Mouse (Mus musculus) urinary bladder, postnatal 36 days (tissue): Measurements from ENCODE around the gene Degs2.
"Not testable (repeated sequence)": the region's sequence is repeated elsewhere in the genome, so short reads cannot be mapped to it uniquely, and the experiment has no call there.

Source experiments
- DNase-seq, 2 experiments: peaks; one replicate each; pipeline ENCODE4 v3.0.0; 2022; ENCODE audit warnings: low spot score in 2 of 2, mixed read lengths in 1 of 2

Degs2 gene

DNA sequence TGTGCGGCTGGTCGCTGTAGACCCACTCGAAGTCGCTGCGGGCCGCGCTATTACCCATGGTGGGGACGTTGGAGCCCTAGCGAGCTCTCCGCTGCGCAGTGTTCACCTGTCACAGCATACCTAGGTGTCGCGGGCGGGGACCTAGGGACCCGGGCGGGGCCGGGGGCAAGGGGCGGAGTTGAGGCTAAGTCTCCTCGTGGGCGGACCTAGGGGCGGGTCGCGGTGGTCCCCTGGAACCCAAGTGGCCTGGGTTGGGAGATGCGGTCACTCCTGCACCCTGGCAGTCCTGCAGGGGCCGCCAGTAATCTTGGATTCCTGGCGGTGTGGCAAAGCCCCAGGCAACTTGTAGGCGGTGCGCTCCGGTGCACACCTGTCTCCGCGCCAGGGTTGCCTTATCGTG, at the start of gene Degs2:
TSS of gene Degs2 (minus strand) at position 131 of the 400 bp plus-strand sequence.
- DNase-seq = peak; percentile 70 to 74

DNA sequence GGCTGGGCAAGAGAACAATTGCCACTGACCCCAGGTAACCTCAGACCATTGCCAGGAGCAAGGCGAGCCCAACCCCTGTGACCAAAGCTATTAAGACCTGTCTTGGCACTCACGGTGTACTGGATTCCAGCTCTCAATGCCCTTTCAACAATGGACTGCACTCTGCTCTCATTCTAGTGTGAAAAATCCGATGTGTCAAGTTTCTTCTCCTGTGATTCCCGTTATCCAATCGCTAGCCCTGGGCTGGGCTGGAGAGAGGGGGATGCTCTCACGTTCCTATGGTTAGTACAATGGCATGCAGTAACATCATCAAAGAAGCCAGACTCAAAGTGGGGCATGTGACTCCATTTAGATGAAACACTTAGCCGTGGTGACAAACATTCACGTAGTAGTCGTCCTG, 49.7 kb upstream of the Degs2 start:
- DNase-seq = no peak

DNA sequence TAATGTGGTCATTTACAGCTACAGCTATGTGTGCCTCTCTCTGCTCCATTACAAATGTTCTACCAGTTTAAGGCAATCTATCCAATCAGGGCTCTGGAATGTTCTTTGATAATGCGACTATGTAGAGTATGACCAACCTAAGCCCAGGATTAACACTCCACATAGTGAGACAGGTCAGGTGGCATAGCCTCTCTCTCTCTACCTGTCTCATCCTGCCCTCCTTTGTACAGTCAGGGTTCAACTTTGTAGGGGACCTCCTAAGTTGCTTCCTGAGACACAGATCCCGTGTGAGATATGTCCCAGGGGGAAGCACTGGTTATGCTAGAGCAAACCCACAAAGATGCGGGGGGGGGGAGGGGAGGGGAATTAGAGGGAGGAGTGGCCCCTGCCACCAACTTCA, 48.1 kb upstream of the Degs2 start:
- no peak for DNase-seq

DNA sequence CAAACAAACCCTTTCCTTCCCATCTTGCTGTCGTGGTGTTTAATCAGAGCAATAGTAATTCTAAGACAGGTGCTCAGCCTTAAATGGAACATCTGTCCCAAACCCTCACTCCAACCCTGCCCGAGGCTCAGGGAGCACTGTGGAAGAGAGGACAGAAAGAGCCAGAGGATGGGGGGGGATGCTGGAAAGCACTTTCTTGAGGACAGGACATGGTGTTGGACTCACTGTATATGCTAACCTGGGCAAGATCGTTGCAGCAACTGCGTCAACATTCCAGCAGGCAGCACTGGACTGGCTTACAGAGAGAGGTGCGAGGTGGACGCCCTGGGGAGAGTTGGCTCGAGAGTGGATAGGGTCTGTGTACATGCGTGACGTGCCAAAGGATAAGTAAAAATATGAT, 47.3 kb upstream of the Degs2 start:
- DNase-seq = no peak

DNA sequence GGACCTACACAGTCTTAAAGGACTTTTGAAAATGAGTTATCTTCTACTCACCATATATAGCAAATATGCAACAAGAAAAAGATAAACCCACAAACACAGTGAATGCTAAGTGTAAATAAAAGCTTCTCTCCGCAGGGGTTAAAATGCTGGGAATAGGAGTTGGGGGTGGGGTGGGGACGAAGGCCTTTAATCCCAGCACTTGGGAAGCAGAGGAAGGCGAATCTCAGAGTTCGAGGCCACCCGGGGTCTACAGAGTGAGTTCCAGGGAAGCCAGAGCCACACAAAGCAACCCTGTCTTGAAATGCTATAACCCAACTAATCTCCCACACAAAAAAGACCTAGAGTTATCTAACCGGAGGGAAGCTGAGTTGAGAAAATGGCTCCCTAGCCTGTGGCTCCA, 46.9 kb upstream of the Degs2 start:
- no peak for DNase-seq

DNA sequence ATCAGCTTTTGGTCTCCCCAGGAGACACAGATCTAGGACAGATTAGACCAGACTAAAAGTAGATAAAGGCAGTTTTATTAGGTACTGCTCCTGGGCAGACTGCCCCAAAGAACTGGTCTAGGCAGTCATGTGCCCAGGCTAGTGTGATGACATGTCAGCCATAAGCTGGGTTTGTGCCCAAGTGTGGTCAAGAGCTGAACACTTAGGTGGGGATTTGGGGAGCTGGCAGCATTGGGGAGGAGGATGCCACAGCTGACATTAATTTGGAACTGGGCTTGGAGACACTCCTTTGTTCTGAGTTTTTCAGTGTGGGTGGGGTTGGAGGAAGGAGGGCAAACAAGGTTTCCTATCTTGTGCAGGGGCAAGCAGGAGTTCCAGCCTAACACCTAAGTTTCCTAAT, 43.9 kb upstream of the Degs2 start:
- DNase-seq = peak in 1 of 2 experiments; percentile 42

DNA sequence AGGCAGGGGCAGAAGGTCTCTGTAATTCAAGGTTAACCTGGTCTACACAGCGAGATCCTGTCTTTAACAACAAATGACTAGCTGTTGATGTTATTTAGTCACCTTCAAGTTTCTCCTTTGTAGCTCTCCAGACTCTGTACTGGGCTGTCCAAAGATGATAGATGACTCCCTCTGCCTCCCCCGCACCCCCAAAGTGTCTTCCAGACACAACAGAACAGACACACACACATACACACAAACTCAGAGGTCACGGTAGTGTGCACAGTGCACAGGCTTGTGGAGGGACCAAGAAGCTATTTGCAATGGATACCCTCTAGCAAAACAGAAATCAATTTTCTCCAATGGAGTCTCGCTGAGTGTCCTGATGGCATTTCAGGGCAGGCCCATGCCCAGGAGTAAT, 40.1 kb upstream of the Degs2 start:
- DNase-seq = no peak

DNA sequence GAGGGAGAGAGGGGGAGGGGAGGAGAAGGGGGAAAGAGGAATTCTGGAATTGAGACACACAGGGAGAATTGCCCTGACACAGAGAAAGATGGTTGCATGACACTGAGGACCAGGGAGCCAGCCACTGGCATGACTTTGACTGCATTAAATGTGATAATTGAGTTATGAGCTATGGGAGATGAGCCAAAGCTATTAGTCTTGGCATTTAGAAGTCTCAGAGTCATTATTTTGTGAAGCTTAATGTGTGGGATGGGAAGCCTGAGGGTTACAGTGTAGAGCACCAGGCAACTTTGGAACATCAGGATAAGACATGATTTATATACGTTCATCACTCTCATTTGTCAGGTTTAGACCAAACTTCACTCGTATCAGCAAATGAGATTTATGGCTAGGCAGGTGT, 39.4 kb upstream of the Degs2 start:
- no peak for DNase-seq

DNA sequence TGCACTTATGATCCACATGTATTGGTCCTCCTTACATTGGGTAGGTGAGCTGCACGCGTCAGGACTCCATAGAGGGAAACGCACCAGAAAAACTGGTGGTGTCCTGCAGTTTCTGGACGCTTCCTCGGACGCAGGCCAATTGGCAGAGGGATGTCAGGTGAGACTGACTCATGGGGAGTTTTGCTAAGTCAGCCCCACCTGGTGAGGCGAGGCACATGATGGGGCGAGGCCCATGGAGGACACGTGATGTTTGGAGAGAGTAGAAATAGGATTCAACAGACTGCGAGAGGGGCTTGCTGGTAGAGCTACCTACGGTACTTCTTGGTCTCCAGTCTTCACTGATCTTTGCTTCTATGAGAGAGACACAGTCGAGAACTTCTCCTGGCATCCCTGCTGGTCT, 36.6 kb upstream of the Degs2 start:
- DNase-seq = no peak

DNA sequence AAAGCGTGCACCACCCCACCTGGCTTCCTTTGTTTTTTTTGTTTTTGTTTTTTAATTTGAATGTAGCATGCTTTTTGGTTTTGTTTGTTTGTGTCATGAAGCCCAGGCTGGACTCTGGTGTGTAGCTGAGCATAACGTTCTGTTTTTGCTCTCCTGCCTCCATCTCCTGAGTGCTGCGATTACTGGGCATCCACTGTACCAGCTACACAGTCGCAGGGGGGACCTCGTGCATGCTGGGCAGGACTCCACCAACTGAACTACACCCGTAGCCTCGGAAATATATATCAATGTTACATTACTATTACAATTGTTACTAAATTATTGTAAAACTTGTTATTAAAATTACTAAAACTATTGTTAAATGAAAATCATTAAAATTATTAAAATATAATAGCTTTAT, 35.7 kb upstream of the Degs2 start:
- DNase-seq = no peak

DNA sequence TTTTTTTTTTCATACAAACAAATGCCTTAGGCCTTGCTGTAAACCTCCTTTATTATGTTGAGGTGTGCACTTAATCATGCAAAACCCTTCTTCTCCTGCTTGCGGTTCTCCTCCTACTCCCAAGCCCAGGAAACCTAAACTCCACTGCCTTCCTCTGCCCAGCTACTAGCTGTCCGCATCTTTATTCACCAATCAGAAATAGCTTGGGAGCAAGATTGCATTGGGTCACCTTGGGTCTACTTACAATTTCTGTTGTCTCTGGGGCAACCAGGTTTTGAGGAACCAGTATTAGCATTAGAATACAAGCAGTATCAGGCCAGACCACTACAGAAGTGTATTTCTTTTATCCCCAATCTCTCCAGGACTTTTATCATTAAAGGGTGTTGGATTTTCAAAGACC, 32.3 kb upstream of the Degs2 start:
- DNase-seq = no peak

DNA sequence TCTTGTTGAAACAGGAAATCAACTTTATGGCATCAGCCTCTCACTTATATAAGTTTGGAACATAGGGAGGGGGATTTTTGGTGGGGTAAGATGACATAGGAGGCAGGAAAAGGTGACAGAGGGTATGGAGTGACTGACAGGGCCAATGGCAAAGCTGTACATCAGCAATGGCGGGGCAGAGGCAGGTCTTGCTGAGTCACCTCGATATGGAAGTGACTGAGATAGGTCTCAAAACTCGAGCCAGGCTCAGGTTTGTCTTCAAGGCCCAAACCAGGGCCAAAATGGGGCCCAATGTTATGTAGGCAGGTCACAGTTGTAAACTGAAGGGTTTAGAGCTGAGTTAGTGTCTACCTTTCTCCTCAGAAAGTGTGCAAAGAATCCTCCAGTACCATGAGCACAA, 21.7 kb upstream of the Degs2 start:
- no peak for DNase-seq

DNA sequence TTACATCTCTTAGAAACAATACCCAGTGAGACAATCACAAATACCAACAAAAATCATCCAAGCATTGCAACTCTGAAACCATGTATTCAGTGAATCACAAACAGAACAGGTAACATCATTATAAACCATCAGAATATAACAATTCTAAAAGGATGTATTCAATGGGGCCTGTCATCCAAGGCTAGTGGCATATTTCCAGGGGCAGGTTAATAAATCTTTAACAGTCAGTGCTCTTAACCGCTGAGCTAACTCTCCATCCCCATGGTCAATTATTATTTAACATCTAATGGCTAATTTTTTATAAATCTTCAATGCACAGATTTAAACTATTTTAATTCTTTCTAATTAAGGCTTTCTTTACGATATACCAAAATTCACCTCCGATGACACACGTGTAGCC, 20.3 kb upstream of the Degs2 start:
- no peak for DNase-seq

DNA sequence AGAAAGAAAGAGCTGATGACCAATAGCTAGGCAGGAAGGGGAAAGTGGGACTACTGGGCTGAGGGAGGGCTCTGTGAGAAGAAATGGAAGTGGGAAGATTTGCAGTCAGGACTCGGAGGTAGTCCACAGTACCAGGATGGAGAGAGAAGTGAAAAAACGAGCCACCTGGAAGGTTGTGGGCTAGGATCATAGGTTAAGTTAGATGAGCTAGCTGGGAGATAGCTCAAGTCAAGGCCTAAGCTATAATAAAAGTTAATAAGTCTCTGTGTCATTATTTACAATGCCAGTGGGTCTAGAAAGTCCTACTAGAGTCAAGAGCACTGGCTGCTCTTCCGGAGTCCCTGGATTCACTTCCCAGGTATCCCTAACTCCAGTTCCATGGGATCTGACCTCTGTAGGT, 16.4 kb upstream of the Degs2 start:
- DNase-seq = no peak

DNA sequence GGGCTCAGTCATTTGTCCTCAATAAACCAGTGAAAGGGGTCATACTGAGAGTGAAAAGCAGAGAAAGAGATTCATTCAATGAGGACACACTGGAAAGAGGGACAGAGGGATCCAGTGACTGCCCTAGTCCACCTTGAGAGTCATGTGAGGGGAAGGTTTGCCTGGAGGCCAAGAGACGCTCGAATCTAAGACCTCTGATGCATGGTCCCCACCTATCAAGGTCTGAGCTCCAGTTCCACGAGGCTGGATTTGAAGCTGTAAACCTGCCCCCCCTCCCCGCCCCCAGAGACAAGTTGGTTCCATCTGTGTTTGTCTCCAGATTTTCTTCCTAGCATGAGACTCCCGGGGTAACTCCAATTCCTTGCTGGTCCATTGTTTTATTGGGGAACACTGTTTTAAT, 13.7 kb upstream of the Degs2 start:
- no peak for DNase-seq

DNA sequence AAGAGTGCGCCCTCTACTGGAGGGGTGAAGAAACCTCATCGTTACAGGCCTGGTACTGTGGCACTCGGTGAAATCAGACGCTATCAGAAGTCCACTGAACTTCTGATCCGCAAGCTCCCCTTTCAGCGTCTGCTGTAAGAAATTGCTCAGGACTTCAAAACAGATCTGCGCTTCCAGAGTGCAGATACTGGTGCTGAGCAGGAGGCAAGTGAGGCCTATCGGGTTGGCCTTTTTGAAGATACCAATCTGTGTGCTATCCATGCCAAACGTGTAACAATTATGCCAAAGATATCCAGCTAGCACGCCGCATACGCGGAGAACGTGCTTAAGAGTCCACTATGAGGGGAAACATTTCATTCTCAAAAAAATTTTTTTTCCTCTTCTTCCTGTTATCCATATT, 11.9 kb upstream of the Degs2 start:
- not testable (repeated sequence) for DNase-seq

DNA sequence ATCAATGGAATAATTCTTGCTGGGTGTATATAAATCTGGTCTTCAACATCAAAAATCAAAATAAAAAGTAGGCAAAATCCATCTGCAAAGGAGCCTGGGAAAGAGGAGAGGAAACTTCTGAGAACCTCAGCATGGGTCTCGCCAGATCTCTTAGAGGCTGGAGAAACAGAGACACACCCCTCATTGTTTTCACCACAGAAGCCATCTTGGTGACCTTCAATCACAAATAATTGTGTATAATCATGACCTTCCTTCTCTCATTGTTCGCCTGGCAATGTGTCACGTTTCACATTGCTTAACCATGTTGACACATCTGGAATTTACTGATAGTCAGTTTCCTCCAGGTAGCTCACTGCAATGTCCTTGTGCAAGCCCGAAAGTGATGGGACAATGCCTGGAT, 10.4 kb upstream of the Degs2 start:
- DNase-seq = no peak

DNA sequence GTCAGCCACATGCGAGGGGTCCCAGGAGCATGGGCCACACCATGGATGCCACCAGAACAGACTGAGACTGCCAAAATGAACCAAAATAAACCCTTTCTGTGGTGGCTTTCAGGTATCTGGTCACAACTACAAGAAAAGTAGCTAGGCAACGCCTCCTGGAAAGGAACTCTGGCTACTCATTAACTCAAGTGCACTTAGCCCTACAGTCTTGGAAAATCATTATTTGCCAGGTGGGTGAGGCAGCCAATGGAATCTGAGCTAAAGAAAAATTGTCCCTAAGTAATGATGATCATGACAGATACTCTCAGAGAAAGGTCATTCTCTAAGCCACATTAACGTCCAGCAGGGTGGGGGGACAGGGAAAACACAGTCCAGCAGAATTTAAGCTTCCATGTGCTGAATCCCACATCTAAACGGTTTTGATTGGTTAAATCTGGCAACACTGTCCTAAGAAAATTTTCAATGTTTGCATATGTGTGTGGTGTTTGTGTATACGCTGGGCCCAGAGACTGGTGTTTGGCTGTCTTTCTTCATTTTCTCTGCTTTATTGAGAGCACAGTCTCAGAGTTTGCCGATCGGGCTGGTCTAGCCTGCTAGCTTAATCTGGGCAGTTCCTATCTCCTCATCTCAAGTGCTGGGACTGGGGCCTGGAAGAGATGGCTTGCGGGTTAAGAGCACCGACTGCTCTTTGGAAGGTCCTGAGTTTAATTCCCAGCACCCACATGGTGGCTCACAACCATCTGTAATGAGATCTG, 8.9 kb upstream of the Degs2 start:
- no peak for DNase-seq

DNA sequence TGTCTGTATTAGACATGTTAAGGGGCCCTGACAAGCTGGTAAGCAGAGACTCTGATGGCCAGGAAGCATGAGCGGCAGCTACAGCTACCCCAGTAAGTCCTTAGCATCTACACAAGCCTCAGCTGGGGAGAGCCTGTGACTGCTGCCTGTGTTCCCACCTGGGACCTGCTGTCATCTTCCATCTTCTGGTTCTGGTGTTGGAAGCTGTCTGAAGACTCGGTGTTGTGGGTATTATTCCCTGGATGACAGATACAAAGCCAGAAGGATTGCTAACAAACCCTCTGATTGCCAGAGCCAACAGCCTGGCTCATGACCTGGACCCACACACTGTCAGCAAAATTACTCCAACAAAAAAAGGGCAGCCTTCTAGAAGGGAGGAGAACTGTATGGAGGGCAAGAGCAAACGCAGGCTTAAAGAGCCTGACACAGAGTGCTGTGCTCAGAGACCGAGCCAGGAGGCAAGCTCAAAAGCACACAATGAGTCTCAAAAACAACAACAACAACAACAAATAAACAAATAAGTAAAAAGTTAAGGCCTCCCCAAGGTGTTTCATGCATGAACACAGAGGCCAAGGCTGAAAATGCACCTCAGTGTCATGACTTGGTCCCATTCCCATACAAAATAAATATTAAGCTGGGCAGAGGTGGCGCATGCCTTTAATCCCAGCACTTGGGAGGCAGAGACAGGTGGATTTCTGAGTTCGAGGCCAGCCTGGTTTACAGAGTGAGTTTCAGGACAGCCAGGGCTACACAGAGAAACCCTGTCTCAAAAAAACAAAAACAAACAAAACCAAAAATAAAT, 8.1 kb upstream of the Degs2 start:
- no peak for DNase-seq

DNA sequence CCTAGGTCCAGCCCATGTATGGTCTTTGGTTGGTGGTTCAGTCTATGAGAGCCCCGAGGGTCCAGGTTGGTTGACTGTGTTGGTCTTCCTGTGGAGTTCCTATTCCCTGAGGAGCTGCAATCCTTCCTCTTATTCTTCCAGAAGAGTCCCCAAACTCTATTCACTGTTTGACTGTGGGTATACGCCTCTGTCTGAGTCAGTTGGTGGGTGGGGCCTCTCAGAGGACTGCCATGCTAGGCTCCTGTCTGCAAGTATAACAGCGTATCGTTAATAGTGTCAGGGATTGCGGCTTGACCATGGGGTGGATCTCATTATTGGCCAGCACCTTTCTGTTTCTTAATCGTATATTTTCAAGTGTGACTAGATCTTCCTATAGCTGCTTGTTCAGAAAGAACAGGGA, 7.3 kb upstream of the Degs2 start:
- no peak for DNase-seq

DNA sequence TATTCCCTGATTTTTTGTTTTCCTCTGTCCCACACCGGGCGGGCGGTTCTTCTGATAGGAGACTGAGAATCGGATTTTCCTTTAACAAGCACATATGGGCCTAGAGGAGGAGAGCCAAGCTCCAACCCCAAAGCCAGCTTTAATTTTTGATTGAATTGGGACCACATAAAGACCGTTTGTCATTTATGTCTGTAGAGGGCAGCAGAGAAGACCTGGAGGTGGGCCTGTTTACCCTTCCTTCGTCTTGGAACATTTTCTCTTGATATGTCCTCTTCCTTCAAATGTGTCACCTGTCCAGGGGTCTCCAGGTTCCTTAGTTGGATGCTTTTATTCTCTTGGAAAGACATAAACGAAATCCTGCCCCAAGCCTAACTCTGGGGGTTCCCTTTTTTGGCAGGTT, 4.0 kb upstream of the Degs2 start:
- DNase-seq = no peak

DNA sequence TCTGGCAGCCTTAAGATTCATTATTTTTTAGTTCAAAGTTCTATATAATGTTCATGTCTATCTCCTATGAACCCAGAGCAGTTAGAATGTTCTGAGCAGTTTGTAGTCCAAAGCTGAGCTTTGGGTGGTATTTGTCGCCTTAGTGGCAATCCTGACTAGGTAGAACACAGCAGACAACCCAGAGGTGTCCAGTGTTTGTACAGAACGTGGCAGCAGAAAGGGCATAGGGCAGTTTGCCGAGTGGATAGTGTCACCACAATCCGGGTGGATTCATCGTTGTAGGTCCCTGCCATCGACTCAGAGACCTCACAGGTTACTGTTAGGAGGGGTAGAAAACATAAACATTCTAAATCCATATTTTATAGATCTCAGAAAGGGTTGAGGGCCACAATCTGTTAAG, 3.4 kb upstream of the Degs2 start:
- no peak for DNase-seq

DNA sequence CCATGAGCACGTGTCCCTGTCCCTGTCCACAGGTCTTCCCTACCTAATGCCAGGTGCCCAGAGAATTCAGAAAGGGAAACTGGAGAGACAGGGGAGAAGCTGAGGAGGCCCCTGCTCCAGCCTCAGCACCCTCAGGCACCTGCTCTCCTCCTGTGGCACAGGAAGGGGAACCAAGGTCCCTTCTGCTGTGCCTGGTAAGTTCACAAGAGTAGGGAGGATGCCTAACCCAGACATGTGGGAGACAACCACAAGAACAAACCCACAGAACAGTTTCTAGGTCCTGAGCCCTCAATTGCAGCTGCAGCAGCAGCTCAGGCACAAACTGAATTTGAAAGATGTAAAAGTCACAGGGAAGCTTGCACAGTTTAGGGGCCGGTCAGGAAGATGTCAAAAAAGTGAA, 894 bp downstream of the Degs2 start:
- no peak for DNase-seq

DNA sequence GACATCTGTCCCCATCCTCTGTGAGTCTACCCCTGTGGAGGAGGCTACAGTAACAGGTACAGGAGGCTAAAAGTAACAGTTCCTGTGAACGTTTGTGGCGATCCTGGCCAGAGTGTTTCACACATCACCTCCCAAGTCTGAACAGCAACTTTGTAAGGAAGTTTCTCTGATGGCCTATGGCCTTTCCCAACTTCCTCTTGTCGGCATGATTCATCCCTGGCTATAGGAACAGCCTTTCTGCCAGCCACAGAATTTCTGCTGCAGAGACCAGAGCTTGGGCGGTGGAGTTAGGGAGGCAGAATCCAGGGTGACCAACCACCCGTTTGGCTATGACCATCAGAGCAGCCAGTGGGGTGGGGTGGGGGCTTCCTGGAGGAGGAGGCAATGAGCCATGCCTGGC, 2.1 kb downstream of the Degs2 start:
- no peak for DNase-seq
